Mouse (Mus musculus): ENCODE data around the gene Olfr27.

Gene Olfr27

GRCm38 (mm10) chr9:39127831-39128230 lies at the start of gene Olfr27:
Gene Olfr27 (plus strand): TSS chr9:39128131.
- no peak for DNase-seq

- DNase-seq: no peak
Observed at GRCm38 (mm10) chr9:39078787-39079186, 49.1 kb upstream of the Olfr27 start, which contains the start of gene Olfr938. Gene Olfr938 (minus strand): TSS chr9:39078887.

- no peak for DNase-seq
Observed at GRCm38 (mm10) chr9:39127326-39127725, 605 bp upstream of the Olfr27 start.

- no peak for DNase-seq
Observed at GRCm38 (mm10) chr9:39152401-39152800, 24.5 kb downstream of the Olfr27 start.

- no peak for DNase-seq
Observed at GRCm38 (mm10) chr9:39166004-39166403, 38.1 kb downstream of the Olfr27 start, which contains the start of gene Olfr943. Gene Olfr943 (plus strand): TSS chr9:39166304.
